Mouse (Mus musculus) midbrain, embryonic 11.5 days (tissue): ENCODE measurements around the gene Zbtb3. TPM values are rescaled to one million over a fixed set of nuclear protein-coding genes. Genes with fewer than 3 reads are reported as not detected.

ENCODE experiments used
- ATAC-seq: fragments of 200-750 bp; cut with Nextera tagmentation; 2 replicates; pipeline ENCODE4 v1.8.0; 2017; ENCODE audit warnings: moderate TSS enrichment, moderate library complexity; ENCODE audit not compliant: low FRiP score
- DNase-seq: peaks from one replicate; pipeline ENCODE4 v3.0.0; 2015; ENCODE audit warnings: low spot score; ENCODE audit errors: missing footprints
- H3K27ac ChIP-seq: fragments of 300-500 bp; sonication (generic); 2 replicates; pipeline ENCODE4 v1.5.1; 2014; ENCODE audit warnings: low read depth, low read length
- H3K27me3 ChIP-seq: fragments of 300-500 bp; sonication (generic); 2 replicates; pipeline ENCODE4 v1.6.1; 2014; ENCODE audit warnings: mild to moderate bottlenecking, low read length, moderate library complexity, mixed read lengths; ENCODE audit not compliant: control insufficient read depth, insufficient read depth
- H3K36me3 ChIP-seq: fragments of 300-500 bp; sonication (generic); 2 replicates; pipeline ENCODE4 v1.6.1; 2014; ENCODE audit warnings: mild to moderate bottlenecking, low read length, moderate library complexity, mixed read lengths; ENCODE audit not compliant: control insufficient read depth, insufficient read depth
- H3K4me1 ChIP-seq: fragments of 300-500 bp; sonication (generic); 2 replicates; pipeline ENCODE4 v1.6.1; 2014; ENCODE audit warnings: low read length; ENCODE audit not compliant: control insufficient read depth, insufficient read depth
- H3K4me2 ChIP-seq: fragments of 300-500 bp; sonication (generic); 2 replicates; pipeline ENCODE4 v1.6.1; 2014; ENCODE audit warnings: mild to moderate bottlenecking, moderate library complexity
- H3K4me3 ChIP-seq: fragments of 300-500 bp; sonication (generic); 2 replicates; pipeline ENCODE4 v1.5.1; 2014; ENCODE audit warnings: low read depth, low read length
- H3K9ac ChIP-seq: fragments of 300-500 bp; sonication (generic); 2 replicates; pipeline ENCODE4 v1.6.1; 2014; ENCODE audit warnings: low read length
- H3K9me3 ChIP-seq: fragments of 300-500 bp; sonication (generic); 2 replicates; pipeline ENCODE4 v1.6.1; 2016; ENCODE audit warnings: low read length; ENCODE audit not compliant: control insufficient read depth
- WGBS: fragments of 180-500 bp; shearing (Covaris S2); extraction: QIAGEN DNeasy Blood & Tissue Kit; methylation state at CpG from one replicate; pipeline ENCODE4 v1.1.7; 2014; 5-methylcytosine and 5-hydroxymethylcytosine counted together
- polyA plus RNA-seq: library from polyadenylated mRNA; unstranded; fragments of >200 nt; fragmentation: Nextera tagmentation; extraction: Ambion mirVana; gene quantifications from 2 replicates; pipeline ENCODE4 v1.2.1, GENCODE M21; 2014

Zbtb3 gene
- polyA plus RNA-seq, 1 experiment from 2014 or later: 6.5 TPM

- peaks cover 39% of the 10 kb centered on the region for H3K36me3 ChIP-seq
- peak within 1 kb of the TSS; percentile 98 for H3K9ac ChIP-seq
- H3K27ac ChIP-seq: peak within 1 kb of the TSS; percentile 77
- ATAC-seq: peak; percentile 53
- peak; percentile 97 for DNase-seq
- H3K4me2 ChIP-seq: peak within 1 kb of the TSS; percentile 83
- H3K27me3 ChIP-seq: no peaks in the 10 kb centered on the region
- H3K4me3 ChIP-seq: peak within 1 kb of the TSS; percentile 89
- H3K9me3 ChIP-seq: no peaks in the 10 kb centered on the region
- peaks cover 29% of the 10 kb centered on the region for H3K4me1 ChIP-seq
- 23% methylated on average over 29 of the region's 29 CpGs for WGBS
Observed at GRCm38 (mm10) chr19:8770567-8771270, 31.6 kb upstream of the Zbtb3 start, which contains the start of gene Tmem223. Tmem223 (plus strand) TSS chr19:8770996.

GRCm38 (mm10) chr19:8772996-8773395 lies 29.4 kb upstream of the Zbtb3 start:
- ATAC-seq (no peak), DNase-seq (no peak)
- Histone ChIP-seq H3K27me3 (no peaks in the 10 kb centered on the region), H3K4me3 (peak overlapping the region; percentile 74; the same call in 1 of the 2 replicates), H3K9ac (peak overlapping the region; percentile 92; the same call in 1 of the 2 replicates), H3K9me3 (no peaks in the 10 kb centered on the region), H3K4me2 (peak overlapping the region; percentile 98; the same call in 1 of the 2 replicates), H3K27ac (no peak overlapping the region), H3K4me1 (peaks cover 29% of the 10 kb centered on the region), H3K36me3 (peaks cover 18% of the 10 kb centered on the region)
- WGBS: 88% methylated on average over 5 of the region's 5 CpGs

- DNase-seq: no peak
Observed at GRCm38 (mm10) chr19:8773409-8773808, 28.9 kb upstream of the Zbtb3 start.

GRCm38 (mm10) chr19:8774086-8774835 lies 28.1 kb upstream of the Zbtb3 start, which contains the start of gene Tmem179b:
Tmem179b (minus strand) TSS chr19:8774467.
- Histone ChIP-seq H3K4me2 (peak within 1 kb of the TSS; percentile 98), H3K9me3 (no peaks in the 10 kb centered on the region), H3K9ac (peak within 1 kb of the TSS; percentile 92), H3K36me3 (peaks cover 13% of the 10 kb centered on the region), H3K27ac (peak within 1 kb of the TSS; percentile 96), H3K4me1 (peaks cover 29% of the 10 kb centered on the region), H3K27me3 (no peaks in the 10 kb centered on the region), H3K4me3 (peak within 1 kb of the TSS; percentile 74)
- ATAC-seq (peak; percentile 95), DNase-seq (peak; percentile 99)
- under 1% methylated on average over 68 of the region's 68 CpGs for WGBS

More at GRCm38 (mm10) chr19:8773409-8773808, 28.9 kb upstream of the Zbtb3 start:
- peak overlapping the region; percentile 92; the same call in 1 of the 2 replicates for H3K9ac ChIP-seq
- peaks cover 29% of the 10 kb centered on the region for H3K4me1 ChIP-seq
- peak overlapping the region; percentile 74 for H3K4me3 ChIP-seq
- no peak for ATAC-seq
- H3K36me3 ChIP-seq: peaks cover 15% of the 10 kb centered on the region
- peak overlapping the region; percentile 98 for H3K4me2 ChIP-seq
- whole genome bisulfite sequencing: 62% methylated on average over 6 of the region's 6 CpGs
- H3K27me3 ChIP-seq: no peaks in the 10 kb centered on the region
- no peaks in the 10 kb centered on the region for H3K9me3 ChIP-seq
- H3K27ac ChIP-seq: 0 out of 2 replicates have a peak overlapping the region, but pooled peaks have one; percentile 2

- H3K4me3 ChIP-seq: peak overlapping the region; percentile 74
- no peaks in the 10 kb centered on the region for H3K9me3 ChIP-seq
- peak overlapping the region; percentile 96 for H3K27ac ChIP-seq
- DNase-seq (peak; percentile 91), ATAC-seq (peak; percentile 41; the same call in 1 of the 2 replicates)
- H3K36me3 ChIP-seq: peaks cover 10% of the 10 kb centered on the region
- H3K27me3 ChIP-seq: no peaks in the 10 kb centered on the region
- peak overlapping the region; percentile 92 for H3K9ac ChIP-seq
- 6% methylated on average over 20 of the region's 20 CpGs for WGBS
- H3K4me1 ChIP-seq: peaks cover 29% of the 10 kb centered on the region
- peak overlapping the region; percentile 98 for H3K4me2 ChIP-seq
Observed at GRCm38 (mm10) chr19:8774951-8775421, 27.4 kb upstream of the Zbtb3 start.

GRCm38 (mm10) chr19:8786008-8786781 lies 16.2 kb upstream of the Zbtb3 start, which contains the start of gene Taf6l:
Taf6l (minus strand) TSS chr19:8786417.
- peak; percentile 97 for DNase-seq
- H3K4me2 ChIP-seq: peak within 1 kb of the TSS; percentile 68
- under 1% methylated on average over 32 of the region's 32 CpGs for WGBS

GRCm38 (mm10) chr19:8788521-8788920 lies 13.8 kb upstream of the Zbtb3 start:
- no peak for DNase-seq
- no peak for ATAC-seq
- Histone ChIP-seq H3K9ac (no peak overlapping the region), H3K27ac (no peak overlapping the region), H3K27me3 (no peaks in the 10 kb centered on the region), H3K4me2 (no peak overlapping the region), H3K4me3 (no peak overlapping the region), H3K9me3 (no peaks in the 10 kb centered on the region), H3K4me1 (0 out of 2 replicates have a peak, but pooled peaks cover 4% of the 10 kb centered on the region), H3K36me3 (peaks cover 7% of the 10 kb centered on the region)
- 22% methylated on average over 3 of the region's 3 CpGs for WGBS

More at GRCm38 (mm10) chr19:8786008-8786781, 16.2 kb upstream of the Zbtb3 start, which contains the start of gene Taf6l:
- peak; percentile 99 for ATAC-seq
- peaks cover 17% of the 10 kb centered on the region; the same call in 1 of the 2 replicates for H3K36me3 ChIP-seq
- peak within 1 kb of the TSS; percentile 73 for H3K9ac ChIP-seq
- no peaks in the 10 kb centered on the region for H3K9me3 ChIP-seq
- H3K27ac ChIP-seq: peak within 1 kb of the TSS; percentile 51; the same call in 1 of the 2 replicates
- 0 out of 2 replicates have a peak, but pooled peaks cover 4% of the 10 kb centered on the region for H3K4me1 ChIP-seq
- H3K4me3 ChIP-seq: peak within 1 kb of the TSS; percentile 78
- no peaks in the 10 kb centered on the region for H3K27me3 ChIP-seq

GRCm38 (mm10) chr19:8789171-8789570 lies 13.2 kb upstream of the Zbtb3 start:
- H3K27ac ChIP-seq: no peak overlapping the region; the same call in 1 of the 2 replicates
- ATAC-seq (no peak), DNase-seq (no peak)
- H3K4me3 ChIP-seq: no peak overlapping the region
- no peak overlapping the region for H3K4me2 ChIP-seq
- H3K4me1 ChIP-seq: 0 out of 2 replicates have a peak, but pooled peaks cover 4% of the 10 kb centered on the region
- no peaks in the 10 kb centered on the region for H3K9me3 ChIP-seq
- H3K27me3 ChIP-seq: no peaks in the 10 kb centered on the region
- no peak overlapping the region for H3K9ac ChIP-seq
- peaks cover 12% of the 10 kb centered on the region for H3K36me3 ChIP-seq
- 29% methylated on average over 1 of the region's 1 CpGs for WGBS
